Mouse (Mus musculus) kidney, postnatal 4 days (tissue): ENCODE data around the gene Cyp11a1.
A peak's percentile ranks its signal among the peaks of the same experiment; 100 is the strongest.

Experiments used
- DNase-seq, 2 experiments: peaks; one replicate each; pipeline ENCODE4 v3.0.0; 2021; ENCODE audit warnings: mixed read lengths in 2 of 2

Cyp11a1 gene

DNA sequence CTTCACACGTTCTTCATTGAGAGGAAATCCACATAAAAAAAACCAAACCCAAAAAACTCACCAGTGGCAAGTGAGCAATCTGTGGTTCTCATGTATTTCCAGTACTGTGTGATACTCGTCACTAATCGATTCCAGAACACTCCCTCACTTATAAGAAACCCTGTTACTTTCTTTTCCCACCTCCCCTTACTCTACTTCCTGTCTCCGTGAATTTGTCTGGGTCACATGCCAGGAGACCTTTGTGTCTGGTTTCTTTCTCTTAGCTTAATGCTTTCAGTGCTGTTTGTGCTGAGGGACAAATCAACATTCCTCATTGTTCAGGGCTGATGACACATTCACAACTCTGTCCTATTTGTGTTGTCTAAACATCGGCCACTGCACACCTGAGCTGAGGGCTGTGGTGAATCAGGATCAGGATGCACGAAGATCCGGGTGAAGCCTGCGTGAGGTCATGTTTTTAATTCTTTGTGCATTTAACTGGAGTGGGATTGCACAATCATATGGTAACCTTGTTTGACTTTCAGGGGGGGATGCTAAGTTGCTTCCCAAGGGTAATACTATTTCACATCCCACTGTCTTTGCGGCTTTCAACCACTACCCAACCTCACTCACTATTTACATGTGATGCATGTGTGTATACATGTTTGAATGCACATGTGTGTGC is 33.3 kb upstream of the Cyp11a1 start:
- DNase-seq: no peak

DNA sequence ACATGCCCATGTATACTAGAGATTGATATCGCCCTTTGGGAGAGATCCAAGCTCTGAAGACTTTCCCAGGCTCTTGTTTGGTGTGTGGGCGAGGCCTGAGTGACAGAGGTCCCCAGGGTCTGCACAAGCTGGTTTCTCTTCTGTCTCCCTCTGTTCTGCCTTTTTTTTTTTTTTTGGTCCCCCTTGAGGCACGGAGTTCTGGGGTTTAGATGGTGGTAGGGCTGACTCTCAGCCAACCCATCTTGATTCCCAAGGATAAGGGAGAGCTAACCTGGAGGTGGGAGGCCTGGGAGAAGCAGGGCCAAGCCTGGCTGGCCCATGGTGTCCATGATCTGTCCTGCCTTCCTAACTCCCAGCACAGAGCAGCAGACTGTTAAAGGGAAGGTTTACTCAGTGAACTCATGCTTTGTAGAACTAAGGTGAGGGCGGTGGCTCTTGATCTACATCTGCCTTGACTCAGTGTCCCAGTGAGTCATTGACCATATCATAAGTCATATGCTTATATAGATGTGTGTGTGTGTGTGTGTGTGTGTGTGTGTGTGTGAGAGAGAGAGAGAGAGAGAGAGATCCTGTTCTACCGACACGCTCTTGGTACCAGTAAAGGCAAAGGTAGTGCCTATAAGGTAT is 32.7 kb upstream of the Cyp11a1 start:
- DNase-seq: no peak

DNA sequence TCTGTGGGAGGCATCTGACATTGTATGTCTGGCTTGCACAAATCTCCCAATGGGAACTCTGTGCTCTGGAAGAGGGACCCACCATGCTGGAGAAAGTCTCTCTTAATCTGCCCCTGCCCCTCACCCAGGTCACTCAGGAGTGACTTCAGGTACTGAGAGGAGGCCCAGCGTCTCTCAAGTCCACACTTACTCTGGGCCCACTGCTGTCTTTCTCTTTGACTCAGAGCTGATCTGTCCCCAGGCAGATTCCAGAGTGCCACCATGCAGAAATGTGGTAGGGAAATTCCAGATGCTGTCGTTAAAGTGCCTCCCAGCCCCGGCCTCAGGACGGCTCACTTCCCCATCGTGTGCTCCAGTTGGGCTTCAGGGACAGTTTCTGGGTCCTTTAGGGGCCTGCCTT is 32.0 kb upstream of the Cyp11a1 start:
- no peak for DNase-seq

GRCm38 (mm10) chr9:57975200-57975821 is 30.9 kb upstream of the Cyp11a1 start:
- DNase-seq: no peak

DNA sequence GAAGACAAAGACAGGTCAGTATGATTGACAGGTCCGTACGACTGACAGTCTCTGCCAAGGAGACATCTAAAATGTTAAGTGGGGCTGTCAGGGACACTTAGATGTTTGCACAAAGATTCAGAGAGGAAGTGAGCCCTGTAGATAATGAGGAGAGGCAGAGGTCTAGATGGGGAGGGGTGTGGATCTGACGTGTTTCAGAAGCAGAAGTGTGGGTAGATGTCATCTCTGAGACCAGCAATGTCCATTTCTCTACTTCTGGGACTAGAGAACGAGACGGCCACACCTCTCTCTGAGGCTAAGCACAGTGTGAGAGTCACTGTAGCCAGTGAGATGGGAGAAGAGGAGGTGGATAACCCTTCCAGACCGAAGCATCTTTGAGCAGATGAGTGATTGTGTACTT is 28.2 kb upstream of the Cyp11a1 start:
- DNase-seq: no peak

GRCm38 (mm10) chr9:57978858-57979257 is 27.4 kb upstream of the Cyp11a1 start:
- DNase-seq: no peak

- no peak for DNase-seq
Measured at GRCm38 (mm10) chr9:57980570-57980969, 25.6 kb upstream of the Cyp11a1 start.

DNA sequence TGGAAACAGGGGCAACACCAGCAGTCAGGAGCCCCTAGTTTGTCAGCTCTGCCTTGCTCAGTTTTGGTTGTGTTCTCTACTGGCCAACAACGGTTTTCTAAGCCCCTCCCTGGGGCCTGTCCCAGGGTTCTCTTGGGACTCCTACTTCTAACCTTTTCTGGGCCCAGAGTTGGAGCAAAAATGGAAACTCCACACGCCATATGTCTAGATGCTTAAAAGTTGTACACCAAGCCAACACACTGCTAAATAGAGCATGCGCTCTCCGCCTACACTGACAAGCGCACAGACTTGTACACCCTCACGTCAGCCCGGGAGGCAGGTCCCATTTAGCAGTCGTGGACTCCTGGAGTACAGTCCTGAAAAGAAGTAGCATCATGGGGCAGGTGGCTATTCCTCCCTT is 20.9 kb upstream of the Cyp11a1 start:
- no peak for DNase-seq

DNA sequence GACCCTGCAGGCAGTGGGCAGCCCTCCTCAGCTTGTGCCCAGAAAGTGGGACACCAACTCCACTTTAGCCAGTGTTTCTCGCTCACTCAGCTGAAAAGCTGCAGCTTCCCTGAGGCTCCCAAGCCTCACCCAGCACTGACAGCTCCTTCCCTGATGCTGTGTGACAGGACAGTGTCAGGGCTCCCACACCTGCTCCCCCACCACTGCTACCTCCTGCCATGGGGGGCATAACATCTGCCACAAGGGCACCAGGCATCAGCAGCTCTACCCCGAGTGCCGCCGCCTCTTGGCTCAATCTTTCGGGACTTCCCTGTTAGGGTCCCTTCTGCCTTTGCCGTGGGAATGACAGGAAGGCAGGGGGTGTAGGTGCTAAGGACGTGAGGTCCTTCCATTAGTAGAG is 19.9 kb upstream of the Cyp11a1 start:
- DNase-seq: no peak

DNA sequence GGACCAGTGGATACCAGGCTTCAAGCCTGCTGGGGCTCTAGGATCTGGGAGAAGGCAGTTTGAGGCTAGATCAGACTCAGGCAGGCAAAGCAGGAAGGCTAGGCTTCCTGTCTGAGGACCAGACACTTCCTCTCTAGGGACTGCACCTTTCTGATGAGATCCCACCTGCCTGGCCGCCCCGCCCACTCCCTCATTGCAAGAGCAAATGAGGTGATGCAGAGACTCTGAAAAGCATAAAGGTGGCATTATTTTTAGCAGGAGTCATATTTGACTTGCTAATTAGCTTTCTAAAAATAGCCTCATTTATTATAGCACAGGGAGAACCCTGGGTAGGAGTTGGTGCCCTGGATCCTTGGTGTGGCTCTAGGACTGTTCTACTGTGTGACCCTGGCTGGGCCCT is 18.1 kb upstream of the Cyp11a1 start:
- DNase-seq: no peak

DNA sequence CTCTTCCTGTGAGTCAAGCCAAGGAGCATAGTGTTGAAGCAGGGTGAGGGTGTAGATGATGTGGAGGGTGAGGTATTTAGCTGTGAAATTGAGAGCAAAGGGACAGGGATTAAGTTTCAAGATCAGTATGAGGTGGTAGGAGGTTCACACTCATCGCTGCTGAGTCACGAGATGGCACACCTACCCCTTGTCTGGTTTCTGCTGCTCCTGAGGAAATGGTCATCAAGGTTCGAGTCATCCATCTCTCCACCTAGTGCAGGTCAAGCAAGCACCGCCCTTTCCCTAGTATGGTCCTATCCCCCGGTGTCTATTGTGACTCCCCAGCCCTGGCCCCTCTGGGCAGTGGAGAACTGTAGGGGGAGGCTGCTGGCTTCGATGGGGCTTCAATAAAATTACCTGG is 16.9 kb upstream of the Cyp11a1 start:
- no peak for DNase-seq

DNA sequence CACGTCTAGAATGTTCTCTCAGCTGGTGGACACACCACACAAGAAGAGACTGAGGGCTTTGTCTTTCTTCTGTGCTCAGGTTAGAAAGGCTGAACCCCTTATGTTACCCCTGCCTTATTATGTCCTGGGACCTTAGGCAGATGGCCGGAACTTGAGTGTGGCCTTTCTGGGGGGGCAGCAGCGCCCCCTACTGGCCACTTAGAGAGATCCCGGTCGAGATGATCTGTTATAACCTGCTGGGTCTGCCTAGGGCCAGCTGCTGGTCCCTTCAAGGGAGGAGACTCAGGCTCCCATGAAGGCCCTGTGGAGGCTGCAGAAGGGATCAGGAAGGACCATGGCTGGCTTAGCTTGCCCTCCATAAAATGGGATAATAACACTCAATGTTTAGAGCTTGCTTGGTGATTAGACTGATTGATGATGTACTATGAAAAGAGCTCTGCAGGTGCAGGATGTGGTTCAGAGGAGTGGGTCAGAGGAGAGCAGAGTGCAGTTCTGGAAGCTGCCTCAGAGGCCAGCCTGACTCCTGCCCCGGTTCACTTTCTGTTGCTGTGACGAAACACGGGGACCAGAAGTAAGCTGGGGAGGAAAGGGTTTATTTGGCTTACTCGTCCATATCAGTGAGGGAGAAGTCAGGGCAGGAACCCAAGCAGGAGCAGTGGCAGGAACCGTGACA is 15.6 kb upstream of the Cyp11a1 start:
- DNase-seq: peak; percentile 47 to 64

- DNase-seq: no peak
Measured at GRCm38 (mm10) chr9:57992060-57992459, 14.2 kb upstream of the Cyp11a1 start.

GRCm38 (mm10) chr9:57992781-57993591 is 13.2 kb upstream of the Cyp11a1 start:
- DNase-seq: no peak

GRCm38 (mm10) chr9:57995282-57995681 is 10.9 kb upstream of the Cyp11a1 start:
- peak; percentile 36 to 50 for DNase-seq

DNA sequence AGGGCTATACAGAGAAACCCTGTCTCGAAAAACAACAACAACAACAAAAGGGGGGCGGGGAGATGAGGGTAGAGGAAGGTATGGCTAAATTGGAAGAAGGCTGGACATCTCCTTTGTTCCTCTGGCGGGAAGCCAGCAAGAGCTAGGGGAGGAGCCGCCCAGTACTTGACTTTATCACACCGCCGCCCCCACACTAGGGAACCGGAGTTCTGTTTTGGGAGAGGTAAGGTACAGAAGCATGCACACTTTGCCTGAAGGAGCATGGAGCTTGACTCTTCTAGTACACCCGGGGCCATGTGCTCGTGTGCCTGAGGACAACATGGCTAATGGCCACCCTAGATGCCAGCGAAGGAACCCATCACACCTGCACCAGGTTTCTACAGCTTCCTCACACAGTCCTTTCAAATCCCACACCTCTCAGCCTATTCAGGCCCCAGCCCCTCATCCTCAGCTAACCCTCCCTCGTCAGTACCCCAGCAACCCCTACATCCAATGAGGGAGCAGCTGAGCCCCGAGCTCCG is 8.6 kb upstream of the Cyp11a1 start:
- DNase-seq: peak in 1 of 2 experiments; percentile 20

DNA sequence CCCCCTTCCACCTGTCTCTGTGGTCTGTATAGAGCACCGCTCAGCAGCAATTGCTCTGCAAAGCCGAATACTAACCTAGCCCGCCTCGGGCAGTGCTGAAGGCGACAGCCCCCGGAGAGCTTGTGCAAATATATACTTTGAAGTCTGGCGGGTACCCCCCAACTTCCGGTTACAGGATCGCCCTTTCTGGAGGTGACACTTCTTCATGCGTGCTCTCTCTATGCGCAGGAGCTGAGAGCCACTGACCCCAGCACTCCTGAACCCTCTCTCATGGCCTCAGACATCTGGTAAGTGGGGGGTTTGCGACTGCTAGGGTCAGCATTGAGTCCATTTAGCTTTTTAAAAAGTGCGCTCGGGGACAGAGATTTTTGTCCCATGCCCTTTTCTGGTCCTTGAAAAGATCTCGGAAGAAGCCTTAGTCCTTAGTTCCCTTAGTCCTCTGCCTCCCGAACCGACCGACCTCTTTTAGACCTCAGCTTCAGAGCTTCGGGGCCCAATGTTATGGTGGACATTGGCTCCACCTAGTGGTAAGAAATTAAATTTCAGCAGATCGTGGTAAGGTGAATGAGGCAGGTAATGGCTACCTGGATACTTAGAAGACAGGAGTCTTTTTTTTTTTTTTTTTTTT is 8.1 kb upstream of the Cyp11a1 start:
- peak; percentile 54 to 69 for DNase-seq

DNA sequence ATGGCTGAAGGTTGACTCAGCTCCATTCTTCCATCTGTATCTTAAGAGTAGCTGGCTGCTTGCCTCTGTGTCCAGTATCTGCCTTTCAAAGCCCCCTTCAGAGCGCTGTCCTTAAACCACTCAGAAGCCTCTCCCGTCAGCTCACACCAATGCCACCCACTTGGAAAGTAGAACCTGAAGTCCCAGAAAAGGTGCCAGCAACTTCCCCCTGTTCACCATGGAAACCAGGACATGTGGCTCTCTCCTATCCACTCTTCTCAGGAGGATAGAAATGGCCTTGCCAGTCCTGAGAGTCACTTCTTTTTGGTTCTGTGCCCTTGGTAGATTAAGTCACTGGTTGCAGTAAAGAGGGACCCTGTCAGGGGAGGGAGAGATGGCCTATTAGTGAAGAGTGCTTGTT is 7.5 kb upstream of the Cyp11a1 start:
- no peak for DNase-seq

DNA sequence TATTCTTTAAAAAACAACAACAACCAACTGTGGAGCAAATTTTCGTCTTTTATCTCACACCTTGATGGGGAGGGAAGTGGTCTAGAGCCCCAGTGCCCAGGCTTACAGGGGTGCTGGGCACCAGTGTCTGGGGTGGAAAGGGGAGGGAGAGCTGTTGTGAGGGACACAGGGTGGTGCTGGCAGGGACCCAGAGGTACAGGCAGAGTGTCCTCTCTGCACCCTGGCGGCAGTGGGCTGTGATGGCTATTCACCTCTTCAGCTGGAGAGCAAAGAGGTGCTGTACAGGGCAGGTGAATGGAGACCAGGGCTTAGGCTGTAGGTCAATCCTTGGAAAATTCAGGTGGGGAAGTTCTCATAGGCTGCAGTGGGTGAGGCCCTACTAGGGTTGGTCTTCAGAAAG is 6.5 kb upstream of the Cyp11a1 start:
- no peak for DNase-seq

DNA sequence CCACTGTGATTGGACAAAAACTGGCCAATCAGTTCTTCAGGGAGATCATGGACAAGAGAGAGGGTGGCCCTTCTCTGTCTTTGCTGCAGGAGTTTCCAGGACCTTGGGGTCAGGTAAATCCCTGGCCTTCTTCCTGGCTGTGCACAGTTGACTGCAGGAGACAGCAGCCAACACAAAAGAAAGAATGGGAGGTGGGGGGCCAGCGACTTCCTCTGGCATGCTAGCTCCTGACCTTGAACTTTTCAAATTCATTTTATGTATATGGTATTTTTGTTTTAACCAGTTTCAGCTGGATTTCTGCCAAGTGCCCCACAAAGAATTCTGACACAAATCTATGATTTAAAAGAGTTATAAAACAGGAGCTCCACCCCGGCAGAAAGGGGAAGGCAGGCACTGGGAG is 2.9 kb upstream of the Cyp11a1 start:
- peak in 1 of 2 experiments; percentile 35 for DNase-seq

DNA sequence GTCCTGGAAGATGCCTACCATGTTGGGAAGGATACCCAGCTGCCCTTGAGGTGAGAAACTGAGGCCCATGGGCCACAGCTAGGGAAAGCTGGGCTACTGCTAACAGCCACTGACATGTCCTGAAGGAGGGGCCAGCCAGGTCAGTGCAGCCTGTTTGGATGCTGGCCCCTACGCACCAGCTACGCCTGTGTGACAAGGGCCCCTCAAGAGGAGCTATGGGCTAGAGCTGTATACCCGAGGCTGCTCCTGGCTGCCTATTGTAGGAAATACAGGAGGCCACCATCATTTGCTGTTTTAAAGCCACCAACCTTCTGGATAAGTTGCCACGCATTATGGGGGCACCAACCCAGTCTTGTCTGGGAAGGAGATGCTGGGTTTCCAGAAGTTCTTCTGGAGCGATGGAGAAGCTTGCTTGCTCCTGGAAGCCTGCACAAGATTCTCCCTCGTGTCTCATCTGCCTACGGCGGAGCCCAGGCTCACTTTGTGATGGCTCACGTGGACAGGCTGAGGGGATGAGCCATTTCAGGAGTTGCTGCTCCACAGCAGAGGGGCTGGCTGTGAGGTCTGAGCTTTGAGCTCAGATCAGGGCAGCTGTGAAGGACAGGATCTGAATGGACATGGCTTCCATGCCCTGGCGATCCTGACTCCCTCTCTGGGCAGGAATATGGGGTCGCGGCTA is 2.3 kb downstream of the Cyp11a1 start:
- DNase-seq: no peak

- peak; percentile 57 to 73 for DNase-seq
Measured at GRCm38 (mm10) chr9:58009015-58009362, 2.8 kb downstream of the Cyp11a1 start.
